Mouse (Mus musculus): ENCODE results near the gene Zfp78.

DNA sequence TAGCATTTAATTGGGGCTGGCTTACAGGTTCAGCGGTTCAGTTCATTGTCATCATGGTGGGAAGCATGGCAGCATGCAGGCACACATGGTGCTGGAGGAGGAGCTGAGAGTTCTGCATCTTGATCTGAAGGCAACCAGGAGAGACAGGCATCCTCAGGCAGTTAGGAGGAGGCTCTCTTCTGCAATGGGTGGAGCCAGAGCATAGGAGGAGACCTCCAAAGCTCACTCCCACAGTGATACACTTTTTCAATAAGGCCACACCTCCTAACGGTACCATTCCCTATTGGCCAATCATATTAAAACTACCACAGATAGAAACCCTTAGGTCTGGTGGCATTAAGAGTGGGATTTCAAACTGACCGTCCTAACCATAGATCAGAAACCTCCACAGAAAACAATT, 6.4 kb downstream of the Zfp78 start:
- no peak for TF ChIP-seq CTCF (IDR thresholded peaks at IDR 0.05; ENCODE audit: low read depth, low read length)
- TF ChIP-seq POLR2A (IDR thresholded peaks at IDR 0.05; ENCODE audit: borderline replicate concordance, low read depth, low read length), result no peak
